Mouse (Mus musculus): Measurements from ENCODE around the gene Coro2b. TPM values are rescaled to one million over a fixed set of nuclear protein-coding genes. Genes with fewer than 3 reads are reported as not detected.

The Coro2b gene
- polyA plus RNA-seq, 1 experiment from 2014 or later, result 11.1 TPM

GRCm38 (mm10) chr9:62469696-62470095, 67.1 kb downstream of the Coro2b start:
- H3K36me3 ChIP-seq (ENCODE audit: control insufficient read depth, insufficient read depth, low read length), result no peaks in the 10 kb centered on the region
- H3K27ac ChIP-seq (replicated peaks; ENCODE audit: low read depth, low read length), result no peak overlapping the region
- ATAC-seq (ENCODE audit: low read depth) (no peak), DNase-seq (ENCODE audit: low spot score) (no peak)
- no peaks in the 10 kb centered on the region for H3K27me3 ChIP-seq (replicated peaks; ENCODE audit: control insufficient read depth, insufficient read depth, low read length)
- H3K9ac ChIP-seq (ENCODE audit: low read depth, low read length), result no peak overlapping the region
- H3K4me2 ChIP-seq (ENCODE audit: low read depth, low read length), result no peak overlapping the region
- 77% methylated on average over 10 of the region's 10 CpGs for WGBS
- H3K9me3 ChIP-seq (ENCODE audit: control insufficient read depth, low read length), result no peaks in the 10 kb centered on the region
- no peaks in the 10 kb centered on the region for H3K4me1 ChIP-seq (ENCODE audit: control insufficient read depth, insufficient read depth, low read length)
- H3K4me3 ChIP-seq (ENCODE audit: low read depth, low read length), result no peak overlapping the region

- Histone ChIP-seq H3K27ac (replicated peaks; ENCODE audit: low read depth, low read length) (no peak overlapping the region), H3K36me3 (ENCODE audit: control insufficient read depth, insufficient read depth, low read length) (no peaks in the 10 kb centered on the region), H3K9me3 (ENCODE audit: control insufficient read depth, low read length) (no peaks in the 10 kb centered on the region), H3K4me1 (ENCODE audit: control insufficient read depth, insufficient read depth, low read length) (no peaks in the 10 kb centered on the region), H3K27me3 (replicated peaks; ENCODE audit: control insufficient read depth, insufficient read depth, low read length) (no peaks in the 10 kb centered on the region), H3K9ac (ENCODE audit: low read depth, low read length) (no peak overlapping the region), H3K4me3 (ENCODE audit: low read depth, low read length) (no peak overlapping the region), H3K4me2 (ENCODE audit: low read depth, low read length) (no peak overlapping the region)
- DNase-seq (ENCODE audit: low spot score) (peak; percentile 87), ATAC-seq (ENCODE audit: low read depth) (peak; percentile 78)
- WGBS, result 50% methylated on average over 13 of the region's 13 CpGs
These were observed 67.7 kb downstream of the Coro2b start for GRCm38 (mm10) chr9:62469143-62469542.

- WGBS, result 53% methylated on average over 1 of the region's 1 CpGs
- DNase-seq (ENCODE audit: low spot score) (no peak), ATAC-seq (ENCODE audit: low read depth) (no peak)
- H3K4me1 ChIP-seq (ENCODE audit: control insufficient read depth, insufficient read depth, low read length), result no peaks in the 10 kb centered on the region
- no peak overlapping the region for H3K4me3 ChIP-seq (ENCODE audit: low read depth, low read length)
- no peaks in the 10 kb centered on the region for H3K9me3 ChIP-seq (ENCODE audit: control insufficient read depth, low read length)
- no peak overlapping the region; the same call in 1 of the 2 replicates for H3K27ac ChIP-seq (replicated peaks; ENCODE audit: low read depth, low read length)
- H3K4me2 ChIP-seq (ENCODE audit: low read depth, low read length), result no peak overlapping the region
- H3K36me3 ChIP-seq (ENCODE audit: control insufficient read depth, insufficient read depth, low read length), result no peaks in the 10 kb centered on the region
- H3K9ac ChIP-seq (ENCODE audit: low read depth, low read length), result 0 out of 2 replicates have a peak overlapping the region, but pooled peaks have one; percentile 1
- H3K27me3 ChIP-seq (replicated peaks; ENCODE audit: control insufficient read depth, insufficient read depth, low read length), result no peaks in the 10 kb centered on the region
These were observed 69.4 kb downstream of the Coro2b start for GRCm38 (mm10) chr9:62467413-62467784.

- no peak for ATAC-seq (ENCODE audit: low read depth)
These were observed 70.0 kb downstream of the Coro2b start for GRCm38 (mm10) chr9:62466742-62467412.

GRCm38 (mm10) chr9:62466053-62466452, 70.8 kb downstream of the Coro2b start:
- H3K4me1 ChIP-seq (ENCODE audit: control insufficient read depth, insufficient read depth, low read length), result no peaks in the 10 kb centered on the region
- H3K9ac ChIP-seq (ENCODE audit: low read depth, low read length), result no peak overlapping the region
- no peak overlapping the region for H3K27ac ChIP-seq (replicated peaks; ENCODE audit: low read depth, low read length)
- no peak for ATAC-seq (ENCODE audit: low read depth)
- no peak overlapping the region for H3K4me2 ChIP-seq (ENCODE audit: low read depth, low read length)
- no peak overlapping the region for H3K4me3 ChIP-seq (ENCODE audit: low read depth, low read length)
- H3K9me3 ChIP-seq (ENCODE audit: control insufficient read depth, low read length), result no peaks in the 10 kb centered on the region
- DNase-seq (ENCODE audit: low spot score), result no peak
- no peaks in the 10 kb centered on the region for H3K27me3 ChIP-seq (replicated peaks; ENCODE audit: control insufficient read depth, insufficient read depth, low read length)
- WGBS, result 77% methylated on average over 8 of the region's 8 CpGs
- no peaks in the 10 kb centered on the region for H3K36me3 ChIP-seq (ENCODE audit: control insufficient read depth, insufficient read depth, low read length)

More at GRCm38 (mm10) chr9:62466742-62467412, 70.0 kb downstream of the Coro2b start:
- Histone ChIP-seq H3K4me1 (ENCODE audit: control insufficient read depth, insufficient read depth, low read length) (no peaks in the 10 kb centered on the region), H3K4me2 (ENCODE audit: low read depth, low read length) (no peak overlapping the region), H3K9me3 (ENCODE audit: control insufficient read depth, low read length) (no peaks in the 10 kb centered on the region), H3K4me3 (ENCODE audit: low read depth, low read length) (no peak overlapping the region), H3K9ac (ENCODE audit: low read depth, low read length) (no peak overlapping the region), H3K36me3 (ENCODE audit: control insufficient read depth, insufficient read depth, low read length) (no peaks in the 10 kb centered on the region), H3K27me3 (replicated peaks; ENCODE audit: control insufficient read depth, insufficient read depth, low read length) (no peaks in the 10 kb centered on the region), H3K27ac (replicated peaks; ENCODE audit: low read depth, low read length) (no peak overlapping the region; the same call in 1 of the 2 replicates)
- 80% methylated on average over 11 of the region's 11 CpGs for WGBS
- no peak for DNase-seq (ENCODE audit: low spot score)

- no peaks in the 10 kb centered on the region for H3K36me3 ChIP-seq (ENCODE audit: control insufficient read depth, insufficient read depth, low read length)
- DNase-seq (ENCODE audit: low spot score) (no peak), ATAC-seq (ENCODE audit: low read depth) (no peak)
- H3K9me3 ChIP-seq (ENCODE audit: control insufficient read depth, low read length), result no peaks in the 10 kb centered on the region
- H3K27ac ChIP-seq (replicated peaks; ENCODE audit: low read depth, low read length), result no peak overlapping the region
- H3K4me3 ChIP-seq (ENCODE audit: low read depth, low read length), result no peak overlapping the region
- no peaks in the 10 kb centered on the region for H3K4me1 ChIP-seq (ENCODE audit: control insufficient read depth, insufficient read depth, low read length)
- no peaks in the 10 kb centered on the region for H3K27me3 ChIP-seq (replicated peaks; ENCODE audit: control insufficient read depth, insufficient read depth, low read length)
- H3K9ac ChIP-seq (ENCODE audit: low read depth, low read length), result no peak overlapping the region
- 58% methylated on average over 10 of the region's 10 CpGs for WGBS
- no peak overlapping the region for H3K4me2 ChIP-seq (ENCODE audit: low read depth, low read length)
These were observed 72.1 kb downstream of the Coro2b start for GRCm38 (mm10) chr9:62464727-62465126.

GRCm38 (mm10) chr9:62461766-62462165, 75.1 kb downstream of the Coro2b start:
- H3K9ac ChIP-seq (ENCODE audit: low read depth, low read length), result no peak overlapping the region
- H3K27ac ChIP-seq (replicated peaks; ENCODE audit: low read depth, low read length), result no peak overlapping the region
- no peaks in the 10 kb centered on the region for H3K4me1 ChIP-seq (ENCODE audit: control insufficient read depth, insufficient read depth, low read length)
- 89% methylated on average over 1 of the region's 1 CpGs for WGBS
- H3K4me3 ChIP-seq (ENCODE audit: low read depth, low read length), result no peak overlapping the region
- no peaks in the 10 kb centered on the region for H3K27me3 ChIP-seq (replicated peaks; ENCODE audit: control insufficient read depth, insufficient read depth, low read length)
- no peak overlapping the region for H3K4me2 ChIP-seq (ENCODE audit: low read depth, low read length)
- no peaks in the 10 kb centered on the region for H3K9me3 ChIP-seq (ENCODE audit: control insufficient read depth, low read length)
- ATAC-seq (ENCODE audit: low read depth) (no peak), DNase-seq (ENCODE audit: low spot score) (no peak)
- no peaks in the 10 kb centered on the region for H3K36me3 ChIP-seq (ENCODE audit: control insufficient read depth, insufficient read depth, low read length)

- Histone ChIP-seq H3K27ac (replicated peaks; ENCODE audit: low read depth, low read length) (no peak overlapping the region), H3K27me3 (replicated peaks; ENCODE audit: control insufficient read depth, insufficient read depth, low read length) (no peaks in the 10 kb centered on the region), H3K4me1 (ENCODE audit: control insufficient read depth, insufficient read depth, low read length) (peaks cover under 1% of the 10 kb centered on the region; the same call in 1 of the 2 replicates), H3K9ac (ENCODE audit: low read depth, low read length) (no peak overlapping the region), H3K4me3 (ENCODE audit: low read depth, low read length) (no peak overlapping the region), H3K36me3 (ENCODE audit: control insufficient read depth, insufficient read depth, low read length) (no peaks in the 10 kb centered on the region), H3K9me3 (ENCODE audit: control insufficient read depth, low read length) (no peaks in the 10 kb centered on the region), H3K4me2 (ENCODE audit: low read depth, low read length) (no peak overlapping the region)
- DNase-seq (ENCODE audit: low spot score) (no peak), ATAC-seq (ENCODE audit: low read depth) (no peak)
- 79% methylated on average over 8 of the region's 8 CpGs for WGBS
These were observed 75.7 kb downstream of the Coro2b start for GRCm38 (mm10) chr9:62461095-62461494.

GRCm38 (mm10) chr9:62460086-62460485, 76.8 kb downstream of the Coro2b start:
- Histone ChIP-seq H3K9me3 (ENCODE audit: control insufficient read depth, low read length) (no peaks in the 10 kb centered on the region), H3K27me3 (replicated peaks; ENCODE audit: control insufficient read depth, insufficient read depth, low read length) (no peaks in the 10 kb centered on the region), H3K9ac (ENCODE audit: low read depth, low read length) (no peak overlapping the region), H3K4me3 (ENCODE audit: low read depth, low read length) (no peak overlapping the region), H3K36me3 (ENCODE audit: control insufficient read depth, insufficient read depth, low read length) (no peaks in the 10 kb centered on the region), H3K4me2 (ENCODE audit: low read depth, low read length) (no peak overlapping the region), H3K4me1 (ENCODE audit: control insufficient read depth, insufficient read depth, low read length) (peaks cover 10% of the 10 kb centered on the region), H3K27ac (replicated peaks; ENCODE audit: low read depth, low read length) (no peak overlapping the region)
- DNase-seq (ENCODE audit: low spot score), result no peak
- no peak for ATAC-seq (ENCODE audit: low read depth)
- 80% methylated on average over 7 of the region's 7 CpGs for WGBS
